Mouse (Mus musculus) liver, adult 2 months (tissue): ENCODE results near the gene Pbx4.

Source experiments
- CTCF ChIP-seq: fragments of 200-500 bp; IDR thresholded peaks from 2 replicates; pipeline ENCODE4 v1.5.1; 2011; ENCODE audit warnings: low read depth, low read length, control low read depth
- POLR2A ChIP-seq: fragments of 200-500 bp; IDR thresholded peaks from 2 replicates; pipeline ENCODE4 v1.6.1; 2011; ENCODE audit warnings: low read length, control low read depth; ENCODE audit not compliant: insufficient read depth; ENCODE audit errors: extremely low read depth

- TF ChIP-seq CTCF (no peak), POLR2A (no peak)
Observed at GRCm38 (mm10) chr8:69880841-69881240, 48.5 kb downstream of the Pbx4 start.
